Mouse (Mus musculus): ENCODE results near the gene Set. TPM values are rescaled to one million over a fixed set of nuclear protein-coding genes. Genes with fewer than 3 reads are reported as not detected.
A peak's percentile ranks its signal among the peaks of the same experiment; 100 is the strongest.

The Set gene
- total and polyA plus RNA-seq, 3 experiments: 250 to 973 (median 580) TPM

DNA sequence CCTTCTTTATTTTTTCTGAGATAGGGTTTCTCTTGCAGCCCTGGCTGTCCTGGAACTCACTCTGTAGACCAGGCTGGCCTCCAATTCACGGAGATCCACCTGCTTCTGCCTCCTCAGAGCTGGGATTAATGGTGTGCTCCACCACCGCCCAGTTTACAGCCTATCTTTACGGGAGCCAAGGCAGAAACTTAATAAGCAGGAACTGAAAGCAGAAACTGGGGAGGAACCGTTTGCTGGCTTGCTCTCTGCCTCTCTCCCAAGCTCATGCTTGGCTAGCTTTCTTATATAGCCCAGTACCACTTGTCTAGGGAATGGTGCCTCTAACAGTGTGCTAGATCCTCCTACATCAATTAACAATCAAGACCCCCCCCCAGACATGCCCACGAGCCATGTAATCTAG, 26.9 kb downstream of the Set start:
- H3K9ac ChIP-seq (ENCODE audit: control insufficient read depth, low read depth, low read length, poor library complexity, severe bottlenecking): no peak overlapping the region
- DNase-seq (ENCODE audit: low read depth, low spot score): no peak
- no peaks in the 10 kb centered on the region for H3K36me3 ChIP-seq (ENCODE audit: control insufficient read depth in 1 of 2, insufficient read depth in 2 of 2, low read length in 2 of 2)
- no peaks in the 10 kb centered on the region for H3K79me2 ChIP-seq (ENCODE audit: control insufficient read depth, insufficient read depth, low read length, poor library complexity)
- no peak overlapping the region for H3K4me3 ChIP-seq (ENCODE audit: control insufficient read depth in 1 of 2, insufficient read depth in 1 of 2, low read depth in 2 of 2, low read length in 2 of 2)
- H3K27ac ChIP-seq (ENCODE audit: control insufficient read depth, low read depth, low read length): no peak overlapping the region
- no peaks in the 10 kb centered on the region for H3K9me3 ChIP-seq (replicated peaks; ENCODE audit: insufficient read depth, low read length)
- H3K4me1 ChIP-seq (ENCODE audit: control insufficient read depth in 1 of 2, insufficient read depth in 2 of 2, low read length in 2 of 2): no peaks in the 10 kb centered on the region
- H3K27me3 ChIP-seq (ENCODE audit: control insufficient read depth in 1 of 2, insufficient read depth in 2 of 2, low read length in 2 of 2): no peaks in the 10 kb centered on the region
- TF ChIP-seq MAZ (IDR thresholded peaks at IDR 0.05; ENCODE audit: low read depth, low read length): no peak

DNA sequence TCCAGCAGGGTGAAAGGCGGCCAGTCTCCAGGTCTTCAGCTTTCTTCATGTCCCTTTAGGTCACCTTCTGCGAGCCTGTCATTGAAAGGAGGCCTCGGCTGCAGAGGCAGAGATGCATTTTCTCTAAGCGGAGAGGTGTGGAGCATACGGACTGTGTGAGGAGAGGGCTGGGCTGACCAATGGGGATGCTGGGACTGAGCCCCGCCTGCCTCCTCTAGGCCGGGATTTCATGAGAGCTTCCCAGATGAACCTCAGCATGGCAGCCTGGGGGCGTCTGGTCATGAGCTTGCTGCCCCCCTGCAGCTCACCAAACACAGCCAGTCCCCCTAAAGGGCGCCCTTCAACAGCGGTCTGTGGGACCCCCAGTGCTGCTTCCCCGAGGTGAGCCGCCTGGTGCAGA, 27.5 kb downstream of the Set start:
- H3K9ac ChIP-seq (ENCODE audit: control insufficient read depth, low read depth, low read length, poor library complexity, severe bottlenecking): no peak overlapping the region
- TF ChIP-seq TCF12 (IDR thresholded peaks at IDR 0.05; ENCODE audit: low read depth, low read length) (no peak), POLR2AphosphoS2 (IDR thresholded peaks at IDR 0.05; ENCODE audit: low read length) (no peak), ZNF384 (IDR thresholded peaks at IDR 0.05; ENCODE audit: low read depth, low read length) (no peak), KAT2A (conservative IDR thresholded peaks at IDR 0.05; ENCODE audit: low read depth, low read length) (no peak)
- H3K27me3 ChIP-seq (ENCODE audit: control insufficient read depth in 1 of 2, insufficient read depth in 2 of 2, low read length in 2 of 2): no peaks in the 10 kb centered on the region

DNA sequence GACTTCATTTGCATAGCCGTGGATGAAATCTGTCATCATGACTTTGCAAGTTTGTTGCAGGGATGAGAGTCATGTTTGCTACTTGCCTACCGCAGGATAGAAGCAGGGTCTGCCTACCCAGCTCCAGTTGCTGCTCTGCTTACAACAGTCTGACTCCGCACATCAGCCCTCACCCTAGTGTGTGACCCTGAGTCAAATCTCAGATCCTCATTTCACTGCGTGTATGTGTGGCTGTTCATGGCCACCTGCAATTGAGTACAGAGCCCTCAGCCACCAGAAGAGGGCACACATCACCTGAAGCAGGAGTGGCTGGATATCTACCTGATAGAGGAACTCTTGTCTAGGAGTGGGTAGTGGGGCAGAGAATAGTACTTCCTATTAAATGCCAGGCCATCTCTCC, 30.1 kb downstream of the Set start:
- Histone ChIP-seq H3K36me3 (ENCODE audit: control insufficient read depth in 1 of 2, insufficient read depth in 2 of 2, low read length in 2 of 2) (no peaks in the 10 kb centered on the region), H3K4me3 (ENCODE audit: control insufficient read depth in 1 of 2, insufficient read depth in 1 of 2, low read depth in 2 of 2, low read length in 2 of 2) (no peak overlapping the region), H3K9me3 (replicated peaks; ENCODE audit: insufficient read depth, low read length) (no peaks in the 10 kb centered on the region), H3K27me3 (ENCODE audit: control insufficient read depth in 1 of 2, insufficient read depth in 2 of 2, low read length in 2 of 2) (no peaks in the 10 kb centered on the region), H3K4me1 (ENCODE audit: control insufficient read depth in 1 of 2, insufficient read depth in 2 of 2, low read length in 2 of 2) (no peaks in the 10 kb centered on the region), H3K9ac (ENCODE audit: control insufficient read depth, low read depth, low read length, poor library complexity, severe bottlenecking) (no peak overlapping the region), H3K79me2 (ENCODE audit: control insufficient read depth, insufficient read depth, low read length, poor library complexity) (no peaks in the 10 kb centered on the region), H3K27ac (ENCODE audit: control insufficient read depth, low read depth, low read length) (no peak overlapping the region)
- no peak for TF ChIP-seq ZMIZ1 (IDR thresholded peaks at IDR 0.05; ENCODE audit: low read depth, low read length)
- peak; percentile 22; the same call in 1 of the 2 replicates for TF ChIP-seq SMC3 (IDR thresholded peaks at IDR 0.05; ENCODE audit: low read depth, low read length)
- TF ChIP-seq CTCF (IDR thresholded peaks at IDR 0.05 in 2 of 3, conservative IDR thresholded peaks at IDR 0.05 in 1 of 3; ENCODE audit: control insufficient read depth in 1 of 3, insufficient read depth in 1 of 3, low read depth in 2 of 3, low read length in 3 of 3, poor library complexity in 1 of 3, severe bottlenecking in 1 of 3): peak in 2 of 3 experiments; percentile 28 to 33; a peak in 4 of 6 replicates
- TF ChIP-seq KAT2A (conservative IDR thresholded peaks at IDR 0.05; ENCODE audit: low read depth, low read length): no peak
- no peak for TF ChIP-seq RCOR1 (IDR thresholded peaks at IDR 0.05; ENCODE audit: low read depth, low read length)
- no peak for DNase-seq (ENCODE audit: low read depth, low spot score)

More for the DNA sequence above, 27.5 kb downstream of the Set start:
- Histone ChIP-seq H3K79me2 (ENCODE audit: control insufficient read depth, insufficient read depth, low read length, poor library complexity) (no peaks in the 10 kb centered on the region), H3K4me3 (ENCODE audit: control insufficient read depth in 1 of 2, insufficient read depth in 1 of 2, low read depth in 2 of 2, low read length in 2 of 2) (no peak overlapping the region), H3K9me3 (replicated peaks; ENCODE audit: insufficient read depth, low read length) (no peaks in the 10 kb centered on the region), H3K27ac (ENCODE audit: control insufficient read depth, low read depth, low read length) (no peak overlapping the region), H3K36me3 (ENCODE audit: control insufficient read depth in 1 of 2, insufficient read depth in 2 of 2, low read length in 2 of 2) (no peaks in the 10 kb centered on the region), H3K4me1 (ENCODE audit: control insufficient read depth in 1 of 2, insufficient read depth in 2 of 2, low read length in 2 of 2) (no peaks in the 10 kb centered on the region)
- DNase-seq (ENCODE audit: low read depth, low spot score): no peak

DNA sequence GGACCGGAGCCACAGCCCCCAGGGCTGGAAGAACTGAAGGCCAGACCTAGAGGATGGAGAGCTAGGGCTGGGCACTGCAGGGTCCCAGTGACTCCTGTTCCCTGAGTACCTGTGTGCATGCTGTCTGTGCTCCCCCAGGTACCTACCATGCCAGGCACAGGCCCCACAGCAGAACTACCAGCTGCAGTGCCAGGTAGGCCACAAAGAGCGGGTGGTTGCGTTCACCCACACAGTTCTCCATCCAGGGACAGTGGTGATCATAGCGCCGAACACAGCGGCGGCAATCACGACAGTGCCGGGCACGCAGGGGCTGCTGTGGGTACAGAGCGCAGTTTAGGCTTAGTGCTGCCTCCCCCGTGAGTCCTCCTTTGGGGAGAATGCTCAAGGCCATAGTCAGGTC, 34.3 kb downstream of the Set start:
- no peak for DNase-seq (ENCODE audit: low read depth, low spot score)
- Histone ChIP-seq H3K4me1 (ENCODE audit: control insufficient read depth in 1 of 2, insufficient read depth in 2 of 2, low read length in 2 of 2) (peaks cover 0 to 16% of the 10 kb centered on the region in 2 experiments; a peak in 2 of 4 replicates), H3K27me3 (ENCODE audit: control insufficient read depth in 1 of 2, insufficient read depth in 2 of 2, low read length in 2 of 2) (no peaks in the 10 kb centered on the region), H3K9ac (ENCODE audit: control insufficient read depth, low read depth, low read length, poor library complexity, severe bottlenecking) (no peak overlapping the region), H3K79me2 (ENCODE audit: control insufficient read depth, insufficient read depth, low read length, poor library complexity) (peaks cover 20% of the 10 kb centered on the region), H3K4me3 (ENCODE audit: control insufficient read depth in 1 of 2, insufficient read depth in 1 of 2, low read depth in 2 of 2, low read length in 2 of 2) (no peak overlapping the region), H3K36me3 (ENCODE audit: control insufficient read depth in 1 of 2, insufficient read depth in 2 of 2, low read length in 2 of 2) (peaks cover 0 to 6% of the 10 kb centered on the region in 2 experiments; a peak in 1 of 4 replicates), H3K27ac (ENCODE audit: control insufficient read depth, low read depth, low read length) (no peak overlapping the region), H3K9me3 (replicated peaks; ENCODE audit: insufficient read depth, low read length) (no peaks in the 10 kb centered on the region)
- TF ChIP-seq MEF2A (IDR thresholded peaks at IDR 0.05; ENCODE audit: extremely low read depth, insufficient replicate concordance, low read depth, low read length, poor library complexity, severe bottlenecking) (no peak), POLR2A (IDR thresholded peaks at IDR 0.05; ENCODE audit: control insufficient read depth in 1 of 2, insufficient read depth in 1 of 2, low read depth in 1 of 2, low read length in 2 of 2, poor library complexity in 1 of 2) (no peak), ZKSCAN1 (IDR thresholded peaks at IDR 0.05; ENCODE audit: low read depth, low read length) (no peak), JUND (IDR thresholded peaks at IDR 0.05; ENCODE audit: low read depth, low read length) (no peak), GABPA (IDR thresholded peaks at IDR 0.05; ENCODE audit: low read depth, low read length) (no peak), USF2 (IDR thresholded peaks at IDR 0.05; ENCODE audit: borderline replicate concordance in 1 of 2, insufficient read depth in 1 of 2, low read depth in 1 of 2, low read length in 2 of 2) (no peak), ZNF384 (IDR thresholded peaks at IDR 0.05; ENCODE audit: low read depth, low read length) (no peak), ZC3H11A (IDR thresholded peaks at IDR 0.05; ENCODE audit: low read depth, low read length) (no peak), CHD1 (IDR thresholded peaks at IDR 0.05; ENCODE audit: low read depth, low read length) (no peak), MYC (IDR thresholded peaks at IDR 0.05; ENCODE audit: low read depth, low read length) (no peak), GATA1 (IDR thresholded peaks at IDR 0.05; ENCODE audit: low read depth, low read length) (no peak), MXI1 (IDR thresholded peaks at IDR 0.05; ENCODE audit: low read depth, low read length) (no peak), EP300 (IDR thresholded peaks at IDR 0.05; ENCODE audit: low read depth in 1 of 2, low read length in 2 of 2) (no peak)
